Mouse (Mus musculus): ENCODE results near the gene Myo18b.

DNA sequence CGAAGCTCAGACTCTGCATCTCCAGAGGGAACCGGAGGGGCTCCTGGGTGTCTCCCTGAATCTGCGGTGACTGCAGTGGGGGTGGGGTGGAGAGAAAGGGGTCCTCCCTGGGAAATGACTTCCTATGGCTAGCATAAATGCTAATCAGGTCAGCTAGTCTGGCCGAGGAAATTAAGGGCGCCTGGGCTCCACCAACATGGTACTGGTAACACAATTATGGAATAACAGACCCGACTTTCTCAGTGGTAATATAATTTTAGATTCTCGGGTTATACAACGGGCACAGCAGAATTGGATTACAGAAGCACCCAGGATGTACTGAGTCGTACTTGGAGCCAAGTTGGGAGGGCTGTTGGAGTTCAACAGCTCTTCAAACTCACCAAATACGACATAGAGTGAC lies 40.5 kb upstream of the Myo18b start:
- TF ChIP-seq CTCF (IDR thresholded peaks at IDR 0.05; ENCODE audit: extremely low read depth, insufficient read depth, low read length) (no peak), POLR2A (IDR thresholded peaks at IDR 0.05; ENCODE audit: extremely low read depth, insufficient read depth, low read length) (no peak)
